Mouse (Mus musculus) kidney, adult 9 months (tissue): ENCODE measurements around the gene Rcsd1.

Experiments
- DNase-seq: peaks from one replicate; pipeline ENCODE4 v3.0.0; 2022

The Rcsd1 gene

DNA sequence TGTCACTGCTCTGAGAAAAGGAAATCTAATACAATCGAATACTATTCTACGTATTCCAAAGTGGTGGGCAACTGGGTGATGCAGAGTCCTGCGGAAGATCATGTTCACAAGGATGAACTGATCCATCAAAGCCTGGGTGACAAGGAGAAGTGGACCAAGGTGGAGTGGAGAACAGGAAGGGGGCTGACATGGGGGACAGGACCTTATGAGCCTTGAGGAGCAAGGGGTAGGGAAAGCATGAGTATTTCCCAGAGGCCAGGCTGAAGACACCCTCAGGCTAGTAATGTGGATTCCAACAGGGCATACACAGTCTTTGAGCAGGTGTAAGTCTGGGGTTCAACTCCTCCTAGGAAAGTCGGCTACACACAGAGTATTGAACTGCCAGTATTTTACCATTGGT lies 6.9 kb upstream of the Rcsd1 start:
- DNase-seq = no peak

GRCm38 (mm10) chr1:165713798-165714197 lies 4.2 kb upstream of the Rcsd1 start:
- DNase-seq = no peak

- DNase-seq = no peak
Observed at GRCm38 (mm10) chr1:165711914-165712313, 2.4 kb upstream of the Rcsd1 start.

GRCm38 (mm10) chr1:165708686-165709380 lies 724 bp downstream of the Rcsd1 start:
- DNase-seq = no peak

DNA sequence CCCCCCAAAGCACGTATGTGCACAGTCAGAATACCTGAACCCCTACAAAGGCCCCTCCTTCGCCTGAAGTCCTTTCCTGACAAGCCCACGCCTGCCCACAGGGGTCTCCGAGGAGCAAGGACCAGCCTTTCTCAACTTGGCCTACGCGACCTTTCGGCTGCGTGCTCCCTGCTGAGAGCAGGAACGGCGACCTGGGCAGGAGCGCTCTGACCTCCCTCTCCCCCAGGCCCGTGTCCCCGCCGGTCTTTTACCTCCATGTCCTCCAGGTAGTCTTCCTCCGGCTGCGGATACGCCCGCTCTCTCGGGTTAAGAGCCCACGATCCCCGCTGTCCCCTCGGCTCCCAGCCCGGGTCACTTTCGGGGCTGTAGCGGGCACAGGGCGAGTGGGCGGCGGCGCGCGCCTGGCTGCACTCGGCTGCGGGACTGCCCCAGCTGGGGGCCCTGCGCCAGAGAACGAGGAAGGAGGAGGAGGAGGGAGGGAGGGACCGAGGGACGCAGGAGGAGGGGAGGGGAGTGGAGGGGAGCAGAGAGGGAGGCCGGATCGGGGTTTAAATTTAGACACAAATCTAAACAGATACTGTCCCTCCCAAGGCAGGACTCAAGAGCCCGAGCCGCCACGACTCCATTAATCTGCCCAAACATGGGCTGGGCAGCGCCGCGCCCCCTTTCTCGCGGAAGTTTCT lies 1.8 kb downstream of the Rcsd1 start:
- DNase-seq = peak; percentile 60

GRCm38 (mm10) chr1:165707241-165707639 lies 2.3 kb downstream of the Rcsd1 start:
- no peak for DNase-seq

DNA sequence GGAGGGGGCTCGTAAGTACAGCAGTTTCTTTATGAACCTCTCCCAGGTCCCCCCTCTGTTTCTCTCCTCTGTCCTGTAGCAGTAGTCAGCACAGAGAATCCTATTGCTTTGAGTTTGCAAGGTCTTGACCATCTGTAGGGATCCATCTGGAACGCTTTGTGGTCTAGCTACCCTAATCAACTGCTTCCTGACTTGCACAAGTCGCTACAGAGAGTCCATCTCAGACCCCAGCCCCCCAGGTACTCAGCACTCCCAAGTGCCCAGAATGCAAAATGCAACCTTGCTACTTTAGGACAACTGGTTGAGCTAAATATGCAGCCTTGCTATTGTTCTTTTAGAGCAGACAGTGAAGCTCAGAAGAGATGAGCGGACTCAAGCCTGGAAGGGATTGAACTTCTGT lies 3.1 kb downstream of the Rcsd1 start:
- no peak for DNase-seq

DNA sequence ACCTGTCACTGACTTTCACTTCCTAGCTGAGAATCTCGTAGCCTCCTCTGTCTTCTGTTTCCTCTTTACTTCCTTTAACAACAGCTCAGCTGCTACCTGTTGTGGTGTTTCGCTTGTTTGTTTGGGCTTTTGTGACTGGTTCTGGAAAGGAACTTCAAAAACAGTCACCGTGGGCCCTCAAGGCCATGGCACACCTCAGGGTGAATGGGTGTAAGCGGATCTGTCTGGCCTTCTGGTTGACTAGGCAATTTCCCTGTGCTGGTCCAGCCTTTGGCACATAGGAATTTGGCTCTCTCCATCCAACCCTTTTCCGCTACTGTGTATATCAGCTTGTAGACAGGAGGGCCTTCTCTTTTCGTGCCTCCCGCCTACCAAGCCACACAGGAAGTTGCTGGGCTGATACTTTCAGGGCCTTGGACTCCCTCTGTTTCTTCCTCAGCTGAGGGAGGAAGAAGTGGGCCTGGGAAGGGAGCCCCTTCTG lies 3.6 kb downstream of the Rcsd1 start:
- DNase-seq = no peak

DNA sequence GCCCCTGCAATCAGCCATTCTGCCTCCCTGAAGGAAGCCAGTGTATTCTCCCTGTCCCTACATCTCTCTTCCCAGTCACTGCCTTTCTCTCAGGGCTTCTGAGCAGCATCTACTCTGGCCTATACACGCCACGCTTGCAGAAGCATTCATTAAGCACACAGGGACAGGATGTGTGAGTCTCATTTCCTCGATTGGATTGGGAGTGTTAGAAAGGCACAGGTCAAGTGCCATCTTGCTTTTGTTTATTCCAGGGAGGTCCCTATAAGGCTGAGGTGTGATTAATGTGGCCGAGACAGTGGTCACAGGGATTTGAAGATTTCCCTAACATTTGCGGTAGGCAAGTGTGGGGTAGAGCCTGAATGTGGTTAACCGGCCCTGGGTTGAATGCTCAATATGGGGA lies 4.2 kb downstream of the Rcsd1 start:
- no peak for DNase-seq

DNA sequence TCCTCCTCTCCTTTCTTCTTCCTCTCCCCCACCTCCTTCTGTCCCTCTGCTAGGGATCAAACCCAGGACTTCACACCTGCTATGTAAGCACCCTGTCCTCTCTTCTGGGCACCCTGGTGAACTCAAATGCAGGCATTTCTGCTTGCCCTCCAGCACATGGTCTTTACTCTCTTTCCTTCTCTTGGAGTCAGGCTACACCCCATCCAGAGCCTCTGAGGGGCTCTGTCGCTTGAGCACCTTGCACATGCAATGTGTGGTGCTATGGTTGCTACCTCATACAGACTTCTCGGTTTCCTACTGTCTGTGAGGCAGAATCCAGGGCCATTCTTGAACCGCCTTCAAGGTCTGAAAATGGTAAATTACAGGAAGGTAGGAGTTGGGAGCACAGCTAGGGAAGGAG lies 4.7 kb downstream of the Rcsd1 start:
- DNase-seq = no peak

DNA sequence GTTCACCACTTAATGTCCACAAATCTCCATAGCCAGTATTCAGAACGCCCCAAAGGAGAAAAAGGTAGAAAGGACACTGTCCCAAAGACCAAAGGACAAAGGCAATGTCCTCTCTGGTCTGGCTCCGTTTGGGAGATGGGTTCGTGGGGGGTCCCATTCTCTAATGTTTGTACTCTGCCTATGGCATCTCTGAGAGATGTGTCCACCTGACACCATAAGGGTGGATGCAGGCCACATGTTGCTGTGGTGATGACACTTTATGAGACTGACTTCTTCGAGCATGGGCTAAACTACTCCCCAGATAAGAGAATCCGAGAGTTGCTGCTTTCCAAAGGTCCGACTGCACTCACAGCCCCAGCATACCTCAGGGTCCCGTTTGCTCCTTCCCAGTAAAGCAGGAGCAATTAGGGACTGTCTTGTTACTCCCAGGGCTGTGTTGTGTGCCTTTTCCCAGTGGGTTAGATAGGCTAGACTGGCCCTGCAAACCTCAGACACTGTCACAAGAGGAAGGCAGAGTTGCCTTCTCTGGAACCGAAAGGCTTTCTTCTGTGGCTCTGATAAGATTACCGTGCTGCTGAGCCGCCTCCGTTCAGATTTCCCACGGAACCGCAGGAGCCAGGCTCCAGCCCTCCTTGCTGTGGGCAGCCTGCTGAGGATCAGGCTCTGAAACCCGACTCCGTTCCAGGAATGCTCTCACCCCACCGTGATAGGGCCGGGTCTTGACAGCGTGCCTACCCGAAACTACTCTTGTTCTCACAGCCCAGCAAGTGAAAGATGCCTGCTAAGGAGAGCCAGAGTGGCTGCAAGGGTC lies 7.1 kb downstream of the Rcsd1 start:
- no peak for DNase-seq

DNA sequence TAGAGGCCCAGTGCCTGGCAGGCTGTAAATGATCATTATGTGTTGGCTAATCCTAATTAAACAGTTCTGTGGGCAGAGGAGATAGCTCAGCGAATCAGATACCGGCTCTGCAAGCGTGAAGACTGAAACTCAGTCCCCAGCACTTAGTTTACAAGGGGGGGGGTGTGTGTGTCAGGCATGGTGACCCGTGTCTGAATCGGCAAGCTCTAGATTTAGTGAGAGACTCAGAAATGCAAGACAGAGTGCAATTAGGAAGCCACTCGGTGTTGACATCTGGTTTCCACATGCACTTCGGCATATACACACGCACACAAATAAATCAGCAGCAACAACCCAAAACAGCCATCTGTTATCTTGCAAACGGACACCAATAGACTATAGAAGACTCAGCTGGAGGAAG lies 8.0 kb downstream of the Rcsd1 start:
- DNase-seq = no peak

GRCm38 (mm10) chr1:165700933-165701518 lies 8.5 kb downstream of the Rcsd1 start:
- no peak for DNase-seq

GRCm38 (mm10) chr1:165700376-165700815 lies 9.2 kb downstream of the Rcsd1 start:
- DNase-seq = no peak

GRCm38 (mm10) chr1:165697701-165698100 lies 11.9 kb downstream of the Rcsd1 start:
- no peak for DNase-seq

GRCm38 (mm10) chr1:165696870-165697269 lies 12.7 kb downstream of the Rcsd1 start:
- no peak for DNase-seq

DNA sequence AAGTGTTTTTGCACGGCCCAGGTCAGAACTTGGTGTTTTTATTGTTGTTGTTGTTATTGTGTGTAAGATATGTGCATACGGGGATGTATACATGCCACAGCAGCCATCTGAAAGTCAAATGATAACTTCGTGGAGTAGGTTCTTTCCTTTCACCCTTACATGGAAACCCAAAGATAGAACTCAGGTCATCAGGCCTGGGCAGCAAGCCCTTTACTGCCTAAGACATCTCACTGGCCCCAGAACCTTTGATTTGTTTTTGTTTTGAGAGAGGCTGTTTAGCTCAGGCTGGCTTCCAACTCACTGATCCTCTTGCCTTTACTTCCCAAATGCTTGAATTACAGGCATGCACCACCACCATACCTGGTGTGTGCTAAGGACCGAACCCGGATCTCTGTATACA lies 13.5 kb downstream of the Rcsd1 start:
- DNase-seq = no peak

DNA sequence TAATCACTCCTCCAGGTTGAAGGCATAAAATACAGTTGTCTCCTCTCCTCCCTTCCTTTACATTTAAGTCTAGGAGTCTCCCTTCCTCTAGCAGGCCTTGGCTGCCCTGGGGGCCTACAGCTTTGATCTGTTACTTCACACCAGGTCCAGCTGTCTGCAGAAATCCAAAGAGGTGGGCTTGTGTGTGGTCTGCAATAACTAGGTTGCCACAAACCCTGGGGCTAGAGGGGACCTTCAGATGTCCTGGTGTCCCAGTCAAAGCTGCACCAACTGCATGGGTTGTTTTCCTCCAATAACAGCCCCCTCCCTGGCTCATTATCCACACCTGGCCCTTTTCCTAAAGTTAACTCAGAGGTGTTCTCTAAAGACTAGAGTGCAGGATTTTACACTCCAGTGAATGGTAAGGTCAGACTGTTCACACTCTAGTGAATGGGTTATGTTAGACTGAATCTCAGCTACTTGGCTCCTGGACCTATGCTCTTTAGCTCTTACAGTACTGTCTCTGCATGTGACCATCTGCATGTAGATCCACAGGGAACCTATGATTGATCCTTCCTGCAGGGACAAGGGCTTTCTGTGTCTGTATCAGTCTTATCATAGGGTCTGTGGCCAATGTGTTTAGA lies 14.1 kb downstream of the Rcsd1 start:
- DNase-seq = peak; percentile 49

- DNase-seq = no peak
Observed at GRCm38 (mm10) chr1:165693856-165694255, 15.7 kb downstream of the Rcsd1 start.

DNA sequence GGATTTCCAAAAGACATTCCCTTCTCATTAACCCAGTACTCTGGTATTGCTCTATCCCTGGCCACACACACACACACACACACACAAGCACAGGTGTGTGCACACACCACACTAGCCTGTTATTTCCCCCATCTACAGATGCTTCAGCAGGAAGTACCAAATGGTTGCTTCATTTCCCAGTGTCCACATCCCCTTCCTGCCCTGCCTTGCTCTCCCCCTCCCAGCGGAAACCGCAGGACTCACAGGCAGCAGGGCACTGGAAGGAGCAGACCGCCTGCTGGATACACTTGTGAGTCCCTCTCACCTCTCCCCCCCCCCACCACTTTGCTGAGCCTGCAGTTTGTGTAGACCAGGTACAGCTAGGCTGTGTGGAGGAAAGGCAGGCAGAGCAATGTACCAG lies 18.0 kb downstream of the Rcsd1 start:
- DNase-seq = peak; percentile 62

DNA sequence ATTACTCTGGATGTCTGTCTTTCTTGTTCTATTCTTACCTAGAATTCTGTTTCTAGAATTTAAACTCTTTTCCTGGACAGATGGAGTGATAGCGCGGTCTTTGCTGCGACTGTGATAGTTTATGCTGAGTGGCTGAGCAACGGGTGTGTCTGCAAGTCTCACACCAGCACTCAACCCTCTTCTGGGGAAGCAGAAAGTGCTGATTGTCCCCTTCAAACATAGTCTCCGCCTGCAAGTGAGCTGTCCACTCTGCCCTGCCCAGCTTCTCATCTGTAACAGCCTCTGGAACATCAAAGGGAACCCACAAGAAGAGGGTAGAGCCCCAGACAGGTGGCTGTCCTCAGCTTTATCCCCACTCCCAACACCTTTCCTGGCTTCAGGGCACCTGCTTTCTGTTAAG lies 19.7 kb downstream of the Rcsd1 start:
- DNase-seq = no peak

DNA sequence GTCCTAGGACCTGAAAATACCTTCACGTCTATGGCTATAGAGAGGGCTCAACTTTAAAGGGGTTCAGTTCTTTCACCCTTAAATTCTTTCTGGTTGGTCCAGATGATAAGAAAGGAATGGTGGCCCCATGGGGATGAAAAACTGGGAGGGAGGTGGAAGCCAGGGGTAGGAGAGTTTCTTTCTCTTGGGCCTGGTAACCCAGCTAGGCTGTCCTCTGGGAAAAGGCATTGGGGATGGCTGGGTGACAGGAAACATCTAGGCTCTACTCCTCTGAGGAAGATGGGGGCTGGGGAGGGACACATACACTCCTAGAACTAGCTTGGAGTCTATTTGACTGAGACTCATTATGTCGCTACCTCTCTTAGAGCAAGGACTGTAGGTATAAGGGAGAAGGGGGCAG lies 21.7 kb downstream of the Rcsd1 start:
- DNase-seq = no peak

DNA sequence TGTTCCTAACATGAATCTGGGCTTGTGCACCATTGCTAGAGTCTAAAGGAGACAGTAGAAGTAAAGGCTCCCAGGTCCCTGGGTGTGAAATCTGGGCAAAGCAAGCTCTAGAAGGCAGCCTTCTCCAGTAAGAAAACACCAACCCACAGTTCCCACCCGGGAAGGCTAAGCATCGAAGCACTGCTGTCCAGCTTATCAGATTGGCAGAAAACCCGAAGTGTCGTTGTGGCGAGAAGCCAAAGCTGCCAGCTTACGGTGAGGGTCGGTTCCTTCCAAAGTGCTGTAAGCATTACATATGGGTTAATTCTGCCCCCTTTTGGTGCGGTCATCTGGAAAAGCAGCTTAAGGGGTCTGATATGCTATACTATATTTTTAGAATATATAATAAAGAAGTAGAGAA lies 22.6 kb downstream of the Rcsd1 start:
- no peak for DNase-seq
